Mouse (Mus musculus): ENCODE data around the gene Cd7.

DNA sequence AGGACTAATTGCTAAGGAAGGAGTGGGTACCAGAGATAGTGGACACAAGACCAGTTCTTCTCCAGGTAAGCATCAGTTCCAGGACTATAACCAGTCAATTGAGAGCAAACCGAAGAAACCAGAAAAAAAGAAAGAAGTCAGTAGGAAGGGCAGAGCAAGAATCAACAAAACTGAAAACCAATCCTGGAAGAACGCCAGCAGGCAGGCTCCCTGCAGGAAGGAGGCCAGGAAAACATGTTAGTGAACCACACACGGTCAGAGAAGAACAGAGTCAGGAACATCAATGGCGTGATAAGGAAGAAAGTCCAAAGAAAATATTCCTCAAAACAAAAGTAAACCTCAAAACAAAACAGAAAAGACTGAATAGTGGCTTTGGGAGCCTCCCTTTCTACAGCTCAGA lies 37.3 kb downstream of the Cd7 start:
- TF ChIP-seq CTCF (IDR thresholded peaks at IDR 0.05; ENCODE audit: control insufficient read depth, insufficient read depth, insufficient read length) (no peak), CEBPB (IDR thresholded peaks at IDR 0.05; ENCODE audit: low read depth) (no peak), MYOD1 (IDR thresholded peaks at IDR 0.05; ENCODE audit: control insufficient read depth, insufficient read length, low read depth) (no peak), USF1 (IDR thresholded peaks at IDR 0.05; ENCODE audit: low read depth) (no peak)
